Mouse (Mus musculus) limb, embryonic 14.5 days (tissue): ENCODE data around the gene Rnf144a. TPM values are rescaled to one million over a fixed set of nuclear protein-coding genes. Genes with fewer than 3 reads are reported as not detected.

ENCODE experiments used
- ATAC-seq: fragments of 200-750 bp; cut with Nextera tagmentation; 2 replicates; pipeline ENCODE4 v1.8.0; 2017; ENCODE audit warnings: low read depth, moderate number of reproducible peaks, moderate TSS enrichment; ENCODE audit not compliant: low FRiP score
- DNase-seq: peaks from one replicate; pipeline ENCODE4 v3.0.0-alpha.2; 2015; ENCODE audit warnings: low spot score
- H3K27ac ChIP-seq: fragments of 300-500 bp; sonication (generic); replicated peaks from 2 replicates; pipeline ENCODE4 v1.5.1; 2014; ENCODE audit warnings: low read depth, mild to moderate bottlenecking, low read length, moderate library complexity, mixed read lengths
- H3K27me3 ChIP-seq: fragments of 300-500 bp; sonication (generic); 2 replicates; pipeline ENCODE4 v1.6.1; 2014; ENCODE audit warnings: low read length, mixed read lengths; ENCODE audit not compliant: control insufficient read depth, insufficient read depth
- H3K36me3 ChIP-seq: fragments of 300-500 bp; sonication (generic); 2 replicates; pipeline ENCODE4 v1.6.1; 2014; ENCODE audit warnings: mild to moderate bottlenecking, low read length, moderate library complexity, mixed read lengths; ENCODE audit not compliant: control insufficient read depth, insufficient read depth
- H3K4me1 ChIP-seq: fragments of 300-500 bp; sonication (generic); 2 replicates; pipeline ENCODE4 v1.6.1; 2014; ENCODE audit warnings: antibody characterized with exemption, low read length, mixed read lengths; ENCODE audit not compliant: control insufficient read depth, insufficient read depth
- H3K4me2 ChIP-seq: fragments of 300-500 bp; sonication (generic); replicated peaks from 2 replicates; pipeline ENCODE4 v1.6.1; 2014; ENCODE audit warnings: low read depth, mild to moderate bottlenecking, low read length, moderate library complexity; ENCODE audit not compliant: severe bottlenecking
- H3K4me3 ChIP-seq: fragments of 300-500 bp; sonication (generic); replicated peaks from 2 replicates; pipeline ENCODE4 v1.5.1; 2014; ENCODE audit warnings: low read length
- H3K9ac ChIP-seq: fragments of 300-500 bp; sonication (generic); 2 replicates; pipeline ENCODE4 v1.6.1; 2014; ENCODE audit warnings: mild to moderate bottlenecking, low read depth, low read length, moderate library complexity; ENCODE audit not compliant: severe bottlenecking
- H3K9me3 ChIP-seq: fragments of 300-500 bp; sonication (generic); 2 replicates; pipeline ENCODE4 v1.6.1; 2016; ENCODE audit warnings: low read length; ENCODE audit not compliant: control insufficient read depth
- POLR2A ChIP-seq: fragments of 200-500 bp; IDR thresholded peaks from 2 replicates; pipeline ENCODE4 v1.8.0; 2012; ENCODE audit warnings: inconsistent platforms, mild to moderate bottlenecking, moderate library complexity, borderline replicate concordance; ENCODE audit not compliant: insufficient read depth, insufficient read length; ENCODE audit errors: extremely low read depth
- WGBS: fragments of 180-500 bp; shearing (Covaris S2); extraction: QIAGEN DNeasy Blood & Tissue Kit; methylation state at CpG from one replicate; pipeline ENCODE4 v1.1.7; 2014; 5-methylcytosine and 5-hydroxymethylcytosine counted together
- polyA plus RNA-seq, 2 experiments: library from polyadenylated mRNA; depleted of rRNA in 1 of 2; stranded (reverse) in 1 of 2; unstranded in 1 of 2; fragments of >200 nt; fragmentation: Nextera tagmentation in 1 of 2; extraction: Ambion mirVana in 1 of 2; gene quantifications; 2 replicates each; pipeline versions ENCODE4 v1.2.1 to v1.2.3; 2012 to 2014

Rnf144a gene
- polyA plus RNA-seq, 2 experiments, result 33.3 to 34.6 TPM

GRCm38 (mm10) chr12:26370004-26370403 is 45.0 kb downstream of the Rnf144a start:
- Histone ChIP-seq H3K9ac (no peak overlapping the region), H3K4me1 (no peaks in the 10 kb centered on the region), H3K4me2 (no peak overlapping the region), H3K9me3 (no peaks in the 10 kb centered on the region), H3K27me3 (no peaks in the 10 kb centered on the region), H3K4me3 (no peak overlapping the region), H3K27ac (no peak overlapping the region), H3K36me3 (peaks cover 3% of the 10 kb centered on the region)
- no peak for DNase-seq
- ATAC-seq, result no peak
- TF ChIP-seq POLR2A, result no peak
- 87% methylated on average over 8 of the region's 8 CpGs for WGBS

- Histone ChIP-seq H3K9ac (no peak overlapping the region), H3K27ac (no peak overlapping the region), H3K9me3 (no peaks in the 10 kb centered on the region), H3K27me3 (no peaks in the 10 kb centered on the region), H3K4me1 (no peaks in the 10 kb centered on the region), H3K4me3 (no peak overlapping the region), H3K4me2 (no peak overlapping the region), H3K36me3 (peaks cover 8% of the 10 kb centered on the region)
- ATAC-seq (no peak), DNase-seq (no peak)
- TF ChIP-seq POLR2A, result no peak
- 81% methylated on average over 2 of the region's 2 CpGs for WGBS
Measured at GRCm38 (mm10) chr12:26367361-26367760, 47.7 kb downstream of the Rnf144a start.

DNA sequence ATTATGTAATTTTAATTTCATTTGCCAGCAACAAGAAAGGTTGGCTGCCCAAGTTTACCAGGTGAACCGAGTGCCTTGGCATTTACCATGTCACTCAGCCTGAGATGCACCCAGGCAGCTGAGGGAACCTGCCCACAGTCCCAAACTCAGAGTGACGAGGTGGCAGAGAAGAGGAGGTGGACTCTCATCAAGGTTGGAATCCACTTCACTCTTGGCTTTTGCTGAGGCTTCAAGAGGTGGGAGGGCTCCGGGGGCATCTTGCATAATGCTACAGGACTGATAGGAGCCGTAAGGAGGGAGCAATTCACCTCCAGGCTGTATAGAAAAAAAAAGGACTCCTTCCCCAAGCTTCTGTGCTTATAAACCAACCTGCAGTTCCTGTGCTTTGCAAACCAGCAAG is 48.7 kb downstream of the Rnf144a start:
- TF ChIP-seq POLR2A, result no peak
- Histone ChIP-seq H3K27ac (no peak overlapping the region), H3K4me2 (no peak overlapping the region), H3K4me3 (no peak overlapping the region), H3K36me3 (peaks cover 8% of the 10 kb centered on the region), H3K27me3 (no peaks in the 10 kb centered on the region), H3K4me1 (no peaks in the 10 kb centered on the region), H3K9ac (no peak overlapping the region), H3K9me3 (no peaks in the 10 kb centered on the region)
- ATAC-seq (no peak), DNase-seq (no peak)
- WGBS, result 83% methylated on average over 4 of the region's 4 CpGs

GRCm38 (mm10) chr12:26365531-26366315 is 49.3 kb downstream of the Rnf144a start:
- Histone ChIP-seq H3K4me1 (no peaks in the 10 kb centered on the region), H3K27me3 (no peaks in the 10 kb centered on the region), H3K4me2 (no peak overlapping the region), H3K36me3 (peaks cover 8% of the 10 kb centered on the region), H3K4me3 (no peak overlapping the region), H3K9me3 (no peaks in the 10 kb centered on the region), H3K27ac (no peak overlapping the region), H3K9ac (no peak overlapping the region)
- no peak for TF ChIP-seq POLR2A
- 88% methylated on average over 3 of the region's 3 CpGs for WGBS
- DNase-seq (no peak), ATAC-seq (no peak)

DNA sequence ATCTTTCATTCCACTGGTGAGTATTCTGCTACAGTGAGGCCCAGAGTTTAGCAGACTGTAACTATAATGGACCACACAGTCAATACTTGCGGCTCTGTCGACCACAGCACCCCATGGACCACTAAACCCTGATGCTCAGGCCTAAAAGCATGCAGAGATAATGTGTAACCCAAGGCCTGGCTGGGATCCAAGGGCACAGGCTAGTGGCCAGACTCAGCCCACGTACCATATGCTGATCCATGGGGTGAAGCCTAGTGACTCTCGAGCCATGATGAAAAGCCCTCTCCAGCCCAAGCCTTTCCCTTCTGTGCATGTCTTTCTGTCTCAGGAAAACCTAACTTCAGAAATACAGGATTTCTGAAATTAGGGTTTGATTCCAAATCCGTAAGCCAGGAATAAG is 50.2 kb downstream of the Rnf144a start:
- Histone ChIP-seq H3K4me1 (no peaks in the 10 kb centered on the region), H3K4me3 (no peak overlapping the region), H3K9ac (no peak overlapping the region), H3K27me3 (no peaks in the 10 kb centered on the region), H3K27ac (no peak overlapping the region), H3K36me3 (peaks cover 8% of the 10 kb centered on the region), H3K9me3 (no peaks in the 10 kb centered on the region), H3K4me2 (no peak overlapping the region)
- DNase-seq, result no peak
- WGBS, result 82% methylated on average over 5 of the region's 5 CpGs
- no peak for ATAC-seq
- no peak for TF ChIP-seq POLR2A
